In genomic region chr7:89400721-89401120, GRCm38 (mm10) we compare ENCODE assay signal across 28 mouse cellular contexts. TPM values are rescaled to one million over a fixed set of nuclear protein-coding genes. Genes with fewer than 3 reads are reported as not detected.
A peak's percentile ranks its signal among the peaks of the same experiment; 100 is the strongest.
DNase-seq lines count a peak whose midpoint lies in the region; ATAC-seq and TF ChIP-seq lines count a peak whose summit lies in the region.
"Had no signal": no experiment of that assay in that cellular context is flagged by ENCODE, and none has a peak within 500 bp of the region (broad histone marks: within the 10 kb centered on the region; RNA-seq: fewer than 3 reads in every experiment).

No protein-coding gene starts in this region.

- H3K9me3 ChIP-seq in forebrain, embryonic 14.5 days (replicated peaks; ENCODE audit: control insufficient read depth, low read length): no peaks in the 10 kb centered on the region
- H3K9me3 ChIP-seq in forebrain, embryonic 15.5 days: no peaks in the 10 kb centered on the region
- H3K9me3 ChIP-seq in kidney, embryonic 15.5 days (replicated peaks): no peaks in the 10 kb centered on the region
- H3K9me3 ChIP-seq: embryonic facial prominence, embryonic 10.5 days; embryonic facial prominence, embryonic 13.5 days; heart, embryonic 10.5 days; heart, embryonic 13.5 days had no signal

- no peak for TF ChIP-seq POLR2A in brain, embryonic 14.5 days (IDR thresholded peaks at IDR 0.05; ENCODE audit: borderline replicate concordance, extremely low read depth, insufficient read depth, insufficient read length, poor library complexity, severe bottlenecking)

- no peak overlapping the region for H3K9ac ChIP-seq in forebrain, embryonic 14.5 days (ENCODE audit: low read length)
- no peak overlapping the region for H3K9ac ChIP-seq in forebrain, embryonic 15.5 days (replicated peaks)
- no peak overlapping the region for H3K9ac ChIP-seq in kidney, embryonic 15.5 days
- H3K9ac ChIP-seq: embryonic facial prominence, embryonic 13.5 days; heart, embryonic 13.5 days; hindbrain, embryonic 14.5 days had no signal

- no peak overlapping the region for H3K4me2 ChIP-seq in forebrain, embryonic 14.5 days (ENCODE audit: low read length)
- H3K4me2 ChIP-seq in forebrain, embryonic 15.5 days (replicated peaks): no peak overlapping the region
- H3K4me2 ChIP-seq in kidney, embryonic 15.5 days: no peak overlapping the region; the same call in 1 of the 2 replicates
- H3K4me2 ChIP-seq: embryonic facial prominence, embryonic 13.5 days; heart, embryonic 13.5 days; hindbrain, embryonic 14.5 days had no signal

- no peaks in the 10 kb centered on the region for H3K36me3 ChIP-seq in forebrain, embryonic 14.5 days (ENCODE audit: control insufficient read depth, insufficient read depth, low read length)
- H3K36me3 ChIP-seq in forebrain, embryonic 15.5 days: no peaks in the 10 kb centered on the region
- H3K36me3 ChIP-seq in kidney, embryonic 15.5 days: no peaks in the 10 kb centered on the region
- H3K36me3 ChIP-seq: embryonic facial prominence, embryonic 10.5 days; embryonic facial prominence, embryonic 13.5 days; heart, embryonic 10.5 days; heart, embryonic 13.5 days had no signal

- H3K27ac ChIP-seq in forebrain, embryonic 14.5 days (ENCODE audit: low read depth, low read length): no peak overlapping the region
- H3K27ac ChIP-seq in forebrain, embryonic 15.5 days (replicated peaks): no peak overlapping the region
- H3K27ac ChIP-seq in kidney, embryonic 15.5 days: peak overlapping the region; percentile 98; the same call in 1 of the 2 replicates
- peak overlapping the region; percentile 74 for H3K27ac ChIP-seq in layer of hippocampus, adult 2 months
- H3K27ac ChIP-seq: embryonic facial prominence, embryonic 10.5 days; embryonic facial prominence, embryonic 13.5 days; heart, adult 2 months; heart, embryonic 13.5 days; hindbrain, embryonic 14.5 days; hindbrain, postnatal 0 days had no signal

- H3K27me3 ChIP-seq in forebrain, embryonic 14.5 days (replicated peaks; ENCODE audit: control insufficient read depth, insufficient read depth, low read length): peaks cover 10% of the 10 kb centered on the region; the same call in 1 of the 2 replicates
- H3K27me3 ChIP-seq in forebrain, embryonic 15.5 days: 0 out of 2 replicates have a peak, but pooled peaks cover 15% of the 10 kb centered on the region
- no peaks in the 10 kb centered on the region for H3K27me3 ChIP-seq in kidney, embryonic 15.5 days
- H3K27me3 ChIP-seq: heart, embryonic 13.5 days had no signal

- DNase-seq in forebrain, embryonic 14.5 days (ENCODE audit: low spot score): peak; percentile 60
- DNase-seq in kidney, adult 8-10 months: no peak
- no peak for DNase-seq in layer of hippocampus, adult 2 months (ENCODE audit: low spot score in 2 of 2)
- DNase-seq in layer of hippocampus, postnatal 14 days (ENCODE audit: low spot score in 2 of 2): no peak
- peak; percentile 77 for DNase-seq in brain, embryonic 14.5 days (ENCODE audit: low read depth)
- DNase-seq: adrenal gland, adult 2 months; adrenal gland, postnatal 14 days; cerebellum, adult 11-12 months; cerebellum, adult 8-10 months; cerebellum, postnatal 10 days; cerebellum, postnatal 36 days; embryo, embryonic 11 days; gastrocnemius, postnatal 10 days; gastrocnemius, postnatal 36 days; heart, adult 2 months; heart, postnatal 14 days; heart, postnatal 4 days had no signal

- no peak overlapping the region for H3K4me3 ChIP-seq in forebrain, embryonic 14.5 days (ENCODE audit: low read depth, low read length)
- H3K4me3 ChIP-seq in forebrain, embryonic 15.5 days: no peak overlapping the region
- no peak overlapping the region for H3K4me3 ChIP-seq in kidney, embryonic 15.5 days (replicated peaks)
- H3K4me3 ChIP-seq in layer of hippocampus, adult 2 months: no peak overlapping the region
- H3K4me3 ChIP-seq: embryonic facial prominence, embryonic 10.5 days; embryonic facial prominence, embryonic 13.5 days; erythroblast, embryonic 14.5 days; heart, adult 2 months; heart, embryonic 10.5 days; heart, embryonic 13.5 days had no signal

- no peak for ATAC-seq in forebrain, embryonic 14.5 days
- ATAC-seq in forebrain, embryonic 15.5 days (replicated peaks): no peak
- ATAC-seq in kidney, embryonic 15.5 days (replicated peaks; ENCODE audit: low FRiP score): no peak
- no peak for ATAC-seq in frontal cortex, adult (ENCODE audit: low TSS enrichment)
- ATAC-seq: CD4-positive, CD25-positive, alpha-beta regulatory T cell, adult 4 months; hindbrain, postnatal 0 days had no signal

- 17% methylated on average over 2 of the region's 2 CpGs for WGBS in forebrain, embryonic 14.5 days
- 15% methylated on average over 2 of the region's 2 CpGs for WGBS in forebrain, embryonic 15.5 days
- WGBS in kidney, embryonic 15.5 days: 88% methylated on average over 2 of the region's 2 CpGs

- TF ChIP-seq CTCF in layer of hippocampus, adult 2 months (conservative IDR thresholded peaks at IDR 0.05): no peak
- no peak for TF ChIP-seq CTCF in brain, embryonic 14.5 days (IDR thresholded peaks at IDR 0.05; ENCODE audit: borderline replicate concordance, extremely low read depth, insufficient read depth, insufficient read length)

- H3K4me1 ChIP-seq in forebrain, embryonic 14.5 days (ENCODE audit: control insufficient read depth, insufficient read depth, low read length): peaks cover 15% of the 10 kb centered on the region
- H3K4me1 ChIP-seq in forebrain, embryonic 15.5 days: peaks cover 23% of the 10 kb centered on the region
- peaks cover 28% of the 10 kb centered on the region for H3K4me1 ChIP-seq in kidney, embryonic 15.5 days

RNA-seq across cellular contexts. Expression of gene Tmem135, which starts 3.3 kb away (rescaled TPM):
- 16.2 and 22.2 TPM in 2 replicates for polyA plus RNA-seq in forebrain, embryonic 14.5 days (2014; fragmentation: Nextera tagmentation; extraction: Ambion mirVana)
- polyA plus RNA-seq in forebrain, embryonic 15.5 days (2015; fragmentation: Nextera tagmentation; extraction: Ambion mirVana): 22.7 and 25.4 TPM in 2 replicates
- polyA plus RNA-seq in kidney, embryonic 15.5 days (2015; fragmentation: Nextera tagmentation; extraction: Ambion mirVana): 33.7 and 34.0 TPM in 2 replicates
- 10 to 100 TPM; 73.3 to 74.1 TPM for total RNA-seq in layer of hippocampus, adult 2 months (2021)
- 10 to 100 TPM; 70.3 to 80.9 TPM for total RNA-seq in layer of hippocampus, postnatal 14 days (2021)
- polyA plus RNA-seq in brain, embryonic 14.5 days (2012; rRNA removed): 12.8 and 17.4 TPM in 2 replicates

RNA-seq across cellular contexts. Expression of gene Fzd4, which starts 3.4 kb away (rescaled TPM):
- 1.6 and 2.1 TPM in 2 replicates for polyA plus RNA-seq in forebrain, embryonic 14.5 days (2014; fragmentation: Nextera tagmentation; extraction: Ambion mirVana)
- polyA plus RNA-seq in forebrain, embryonic 15.5 days (2015; fragmentation: Nextera tagmentation; extraction: Ambion mirVana): 1.3 and 1.5 TPM in 2 replicates
- polyA plus RNA-seq in kidney, embryonic 15.5 days (2015; fragmentation: Nextera tagmentation; extraction: Ambion mirVana): 27.1 and 27.5 TPM in 2 replicates
- 1 to 10 TPM; 6.1 to 7.2 TPM for total RNA-seq in layer of hippocampus, adult 2 months (2021)
- 10 to 100 TPM in 1 of 2 experiments, 1 to 10 TPM in 1; 8.9 to 11.7 TPM for total RNA-seq in layer of hippocampus, postnatal 14 days (2021)
- polyA plus RNA-seq in brain, embryonic 14.5 days (2012; rRNA removed): 2.4 and 3.1 TPM in 2 replicates
- polyA plus RNA-seq: CD4-positive, CD25-positive, alpha-beta regulatory T cell, adult 4 months; erythroblast, embryonic 14.5 days had no signal

Comparison
In these comparisons a context has a peak if more than half of its experiments do, and no peak if none do; other contexts are left out.
1. DNase-seq: peak in forebrain, embryonic 14.5 days (single experiment) and brain, embryonic 14.5 days (single experiment); none in kidney, adult 8-10 months (0 of 2), layer of hippocampus, adult 2 months (0 of 2) and layer of hippocampus, postnatal 14 days (0 of 2).
2. H3K27ac ChIP-seq: peak in kidney, embryonic 15.5 days (single experiment) and layer of hippocampus, adult 2 months (single experiment); none in forebrain, embryonic 14.5 days (single experiment) and forebrain, embryonic 15.5 days (single experiment).